Mouse (Mus musculus): ENCODE measurements around the gene Pde11a. TPM values are rescaled to one million over a fixed set of nuclear protein-coding genes. Genes with fewer than 3 reads are reported as not detected.

Pde11a gene
- polyA plus RNA-seq, 1 experiment from 2014 or later: not detected

GRCm38 (mm10) chr2:76015460-76015859, 323.1 kb downstream of the Pde11a start:
- Histone ChIP-seq H3K36me3 (ENCODE audit: control insufficient read depth, insufficient read depth, low read length) (no peaks in the 10 kb centered on the region), H3K4me3 (ENCODE audit: low read depth, low read length) (no peak overlapping the region), H3K4me1 (ENCODE audit: control insufficient read depth, insufficient read depth, low read length) (peaks cover 6% of the 10 kb centered on the region), H3K4me2 (no peak overlapping the region), H3K9me3 (ENCODE audit: control insufficient read depth, low read length) (no peaks in the 10 kb centered on the region), H3K27me3 (ENCODE audit: control insufficient read depth, insufficient read depth, low read length) (no peaks in the 10 kb centered on the region), H3K27ac (ENCODE audit: low read depth, low read length) (no peak overlapping the region), H3K9ac (ENCODE audit: low read length) (no peak overlapping the region)
- no peak for ATAC-seq (ENCODE audit: low FRiP score)
- no peak for DNase-seq (ENCODE audit: low spot score, missing footprints)
- 95% methylated on average over 7 of the region's 7 CpGs for WGBS

- 94% methylated on average over 3 of the region's 3 CpGs for WGBS
- ATAC-seq (ENCODE audit: low FRiP score): no peak
- H3K4me3 ChIP-seq (ENCODE audit: low read depth, low read length): no peak overlapping the region
- H3K27ac ChIP-seq (ENCODE audit: low read depth, low read length): no peak overlapping the region
- no peaks in the 10 kb centered on the region for H3K36me3 ChIP-seq (ENCODE audit: control insufficient read depth, insufficient read depth, low read length)
- H3K27me3 ChIP-seq (ENCODE audit: control insufficient read depth, insufficient read depth, low read length): no peaks in the 10 kb centered on the region
- H3K9ac ChIP-seq (ENCODE audit: low read length): no peak overlapping the region
- no peaks in the 10 kb centered on the region for H3K9me3 ChIP-seq (ENCODE audit: control insufficient read depth, low read length)
- peaks cover 6% of the 10 kb centered on the region for H3K4me1 ChIP-seq (ENCODE audit: control insufficient read depth, insufficient read depth, low read length)
- DNase-seq (ENCODE audit: low spot score, missing footprints): no peak
- H3K4me2 ChIP-seq: no peak overlapping the region
These were observed 323.9 kb downstream of the Pde11a start for GRCm38 (mm10) chr2:76014659-76015058.

GRCm38 (mm10) chr2:76006194-76006593, 332.4 kb downstream of the Pde11a start:
- peaks cover 4% of the 10 kb centered on the region for H3K4me1 ChIP-seq (ENCODE audit: control insufficient read depth, insufficient read depth, low read length)
- H3K9me3 ChIP-seq (ENCODE audit: control insufficient read depth, low read length): no peaks in the 10 kb centered on the region
- 0 out of 2 replicates have a peak overlapping the region, but pooled peaks have one; percentile 4 for H3K9ac ChIP-seq (ENCODE audit: low read length)
- 11% methylated on average over 4 of the region's 4 CpGs for WGBS
- no peaks in the 10 kb centered on the region for H3K36me3 ChIP-seq (ENCODE audit: control insufficient read depth, insufficient read depth, low read length)
- H3K27ac ChIP-seq (ENCODE audit: low read depth, low read length): no peak overlapping the region
- no peak overlapping the region for H3K4me3 ChIP-seq (ENCODE audit: low read depth, low read length)
- no peaks in the 10 kb centered on the region for H3K27me3 ChIP-seq (ENCODE audit: control insufficient read depth, insufficient read depth, low read length)
- no peak for DNase-seq (ENCODE audit: low spot score, missing footprints)
- ATAC-seq (ENCODE audit: low FRiP score): no peak
- H3K4me2 ChIP-seq: no peak overlapping the region

DNA sequence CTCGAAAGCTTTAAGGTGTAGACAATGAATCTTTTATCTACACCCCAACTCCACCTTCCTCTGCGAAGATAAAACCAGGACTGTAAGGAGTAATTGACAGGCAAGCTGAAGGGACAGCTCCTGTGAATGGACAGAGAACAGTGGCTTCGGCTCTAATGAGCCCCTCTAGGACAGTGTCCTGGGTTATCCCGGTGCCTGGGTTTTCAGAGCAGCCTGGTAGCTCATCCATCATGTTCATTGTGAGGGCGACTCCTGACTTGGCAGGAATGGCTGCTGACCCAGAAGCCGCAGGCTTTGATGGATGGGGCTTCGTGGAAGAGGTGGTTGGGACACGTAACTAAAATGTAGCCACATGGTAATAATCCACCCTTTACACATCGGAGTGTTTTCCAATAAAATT, 335.7 kb downstream of the Pde11a start:
- no peak overlapping the region for H3K4me2 ChIP-seq
- 88% methylated on average over 9 of the region's 9 CpGs for WGBS
- H3K9me3 ChIP-seq (ENCODE audit: control insufficient read depth, low read length): no peaks in the 10 kb centered on the region
- no peaks in the 10 kb centered on the region for H3K36me3 ChIP-seq (ENCODE audit: control insufficient read depth, insufficient read depth, low read length)
- H3K4me3 ChIP-seq (ENCODE audit: low read depth, low read length): no peak overlapping the region
- DNase-seq (ENCODE audit: low spot score, missing footprints): no peak
- ATAC-seq (ENCODE audit: low FRiP score): no peak
- H3K4me1 ChIP-seq (ENCODE audit: control insufficient read depth, insufficient read depth, low read length): peaks cover 4% of the 10 kb centered on the region
- no peak overlapping the region for H3K9ac ChIP-seq (ENCODE audit: low read length)
- H3K27me3 ChIP-seq (ENCODE audit: control insufficient read depth, insufficient read depth, low read length): no peaks in the 10 kb centered on the region
- H3K27ac ChIP-seq (ENCODE audit: low read depth, low read length): no peak overlapping the region

DNA sequence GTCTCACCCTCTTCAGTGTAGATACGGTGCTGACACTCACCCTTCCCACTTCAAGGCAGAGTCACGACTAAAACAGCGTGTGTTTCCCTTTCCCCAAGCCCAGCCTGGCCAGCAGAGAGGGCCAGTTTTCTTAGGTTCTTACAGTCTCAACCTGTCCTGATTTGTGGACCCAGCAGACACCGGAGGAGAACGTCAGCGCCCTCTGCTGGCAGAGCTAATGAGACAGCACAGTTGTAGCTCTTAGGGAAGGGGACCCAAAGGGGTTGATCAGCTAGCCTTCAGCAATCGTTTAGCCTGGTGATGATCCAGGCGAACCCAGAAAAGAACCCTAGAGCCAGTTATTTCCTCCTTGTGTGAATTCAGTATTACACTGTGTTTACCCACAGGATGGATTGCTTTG, 337.2 kb downstream of the Pde11a start:
- ATAC-seq (ENCODE audit: low FRiP score): no peak
- no peaks in the 10 kb centered on the region for H3K36me3 ChIP-seq (ENCODE audit: control insufficient read depth, insufficient read depth, low read length)
- no peaks in the 10 kb centered on the region for H3K27me3 ChIP-seq (ENCODE audit: control insufficient read depth, insufficient read depth, low read length)
- H3K9ac ChIP-seq (ENCODE audit: low read length): no peak overlapping the region
- no peaks in the 10 kb centered on the region for H3K9me3 ChIP-seq (ENCODE audit: control insufficient read depth, low read length)
- no peak overlapping the region for H3K4me2 ChIP-seq
- no peak overlapping the region for H3K4me3 ChIP-seq (ENCODE audit: low read depth, low read length)
- no peak for DNase-seq (ENCODE audit: low spot score, missing footprints)
- peaks cover 4% of the 10 kb centered on the region for H3K4me1 ChIP-seq (ENCODE audit: control insufficient read depth, insufficient read depth, low read length)
- WGBS: 40% methylated on average over 8 of the region's 8 CpGs
- no peak overlapping the region for H3K27ac ChIP-seq (ENCODE audit: low read depth, low read length)

- DNase-seq (ENCODE audit: low spot score, missing footprints): no peak
- no peaks in the 10 kb centered on the region for H3K27me3 ChIP-seq (ENCODE audit: control insufficient read depth, insufficient read depth, low read length)
- no peak overlapping the region for H3K4me3 ChIP-seq (ENCODE audit: low read depth, low read length)
- H3K9me3 ChIP-seq (ENCODE audit: control insufficient read depth, low read length): no peaks in the 10 kb centered on the region
- no peak overlapping the region for H3K9ac ChIP-seq (ENCODE audit: low read length)
- no peak overlapping the region for H3K4me2 ChIP-seq
- WGBS: 56% methylated on average over 12 of the region's 12 CpGs
- H3K4me1 ChIP-seq (ENCODE audit: control insufficient read depth, insufficient read depth, low read length): no peaks in the 10 kb centered on the region; the same call in 1 of the 2 replicates
- no peaks in the 10 kb centered on the region for H3K36me3 ChIP-seq (ENCODE audit: control insufficient read depth, insufficient read depth, low read length)
- no peak for ATAC-seq (ENCODE audit: low FRiP score)
- H3K27ac ChIP-seq (ENCODE audit: low read depth, low read length): no peak overlapping the region; the same call in 1 of the 2 replicates
These were observed 338.9 kb downstream of the Pde11a start for GRCm38 (mm10) chr2:75999636-76000035.

DNA sequence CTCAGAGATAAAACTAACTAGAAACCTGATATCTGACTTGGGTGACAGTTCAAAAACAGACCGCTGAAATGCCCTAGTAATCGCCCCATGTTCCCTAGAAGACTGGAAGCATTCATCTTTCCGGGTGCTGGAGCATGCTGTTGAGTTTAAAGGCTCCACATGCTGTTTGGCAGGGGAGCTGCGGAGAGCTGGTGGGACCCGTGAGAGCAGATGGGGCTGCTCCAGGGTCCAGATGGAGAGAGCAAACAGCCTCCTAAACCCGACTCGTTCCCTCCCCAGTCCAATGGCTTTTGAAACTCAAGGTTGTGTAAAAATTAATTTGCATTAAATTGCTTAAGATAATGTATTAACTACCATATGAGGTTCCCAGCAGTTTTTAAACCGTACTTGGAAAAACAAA, 339.9 kb downstream of the Pde11a start:
- H3K4me1 ChIP-seq (ENCODE audit: control insufficient read depth, insufficient read depth, low read length): no peaks in the 10 kb centered on the region; the same call in 1 of the 2 replicates
- H3K27ac ChIP-seq (ENCODE audit: low read depth, low read length): no peak overlapping the region
- no peak overlapping the region for H3K9ac ChIP-seq (ENCODE audit: low read length)

DNA sequence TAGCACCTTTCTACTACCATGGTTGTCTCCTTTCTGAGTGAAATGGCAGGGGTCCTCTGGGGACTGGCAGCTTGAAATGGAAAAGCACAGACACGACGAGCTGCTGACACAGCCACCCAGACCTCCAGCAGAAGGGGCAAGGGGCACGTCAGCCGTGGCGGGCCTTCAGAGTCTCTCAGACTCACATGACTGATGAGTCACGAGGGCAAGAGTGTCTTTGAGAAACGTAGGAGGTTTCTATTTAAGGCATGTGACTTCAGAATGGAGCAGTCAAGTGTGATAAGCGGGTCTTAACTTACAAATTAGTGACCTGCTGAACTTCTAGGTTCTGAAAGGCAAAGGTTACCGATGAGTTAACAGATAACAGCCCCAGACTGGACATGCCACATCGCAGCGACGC, 340.8 kb downstream of the Pde11a start:
- H3K36me3 ChIP-seq (ENCODE audit: control insufficient read depth, insufficient read depth, low read length): no peaks in the 10 kb centered on the region
- no peaks in the 10 kb centered on the region for H3K9me3 ChIP-seq (ENCODE audit: control insufficient read depth, low read length)
- H3K4me3 ChIP-seq (ENCODE audit: low read depth, low read length): no peak overlapping the region
- no peaks in the 10 kb centered on the region for H3K27me3 ChIP-seq (ENCODE audit: control insufficient read depth, insufficient read depth, low read length)
- ATAC-seq (ENCODE audit: low FRiP score): no peak
- H3K4me2 ChIP-seq: no peak overlapping the region
- DNase-seq (ENCODE audit: low spot score, missing footprints): no peak
- no peak overlapping the region for H3K9ac ChIP-seq (ENCODE audit: low read length)
- no peak overlapping the region for H3K27ac ChIP-seq (ENCODE audit: low read depth, low read length)
- no peaks in the 10 kb centered on the region; the same call in 1 of the 2 replicates for H3K4me1 ChIP-seq (ENCODE audit: control insufficient read depth, insufficient read depth, low read length)
- 70% methylated on average over 12 of the region's 12 CpGs for WGBS

More for the DNA sequence above, 339.9 kb downstream of the Pde11a start:
- Histone ChIP-seq H3K4me2 (no peak overlapping the region), H3K27me3 (ENCODE audit: control insufficient read depth, insufficient read depth, low read length) (no peaks in the 10 kb centered on the region), H3K36me3 (ENCODE audit: control insufficient read depth, insufficient read depth, low read length) (no peaks in the 10 kb centered on the region), H3K4me3 (ENCODE audit: low read depth, low read length) (no peak overlapping the region), H3K9me3 (ENCODE audit: control insufficient read depth, low read length) (no peaks in the 10 kb centered on the region)
- 66% methylated on average over 8 of the region's 8 CpGs for WGBS
- ATAC-seq (ENCODE audit: low FRiP score): no peak
- DNase-seq (ENCODE audit: low spot score, missing footprints): no peak

DNA sequence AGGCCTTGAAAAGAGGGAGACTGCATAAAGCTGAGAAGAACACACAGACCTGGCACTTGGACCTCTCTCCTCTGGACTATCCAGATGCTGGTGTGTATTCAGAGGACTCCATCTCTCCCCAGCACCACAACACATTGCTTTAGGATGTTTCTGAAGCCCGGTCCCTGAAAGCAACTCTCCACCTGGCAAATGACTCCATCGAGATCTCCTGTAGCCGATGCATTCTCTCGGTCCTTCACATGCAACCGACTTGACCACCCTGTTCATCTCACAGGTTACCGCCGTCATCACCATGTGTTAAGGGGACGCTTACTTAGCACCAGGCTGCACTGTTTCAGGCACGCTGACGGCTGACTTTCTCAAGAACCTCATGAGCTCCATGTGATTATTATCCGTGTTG, 343.7 kb downstream of the Pde11a start:
- H3K4me1 ChIP-seq (ENCODE audit: control insufficient read depth, insufficient read depth, low read length): no peaks in the 10 kb centered on the region; the same call in 1 of the 2 replicates
- no peaks in the 10 kb centered on the region for H3K9me3 ChIP-seq (ENCODE audit: control insufficient read depth, low read length)
- H3K9ac ChIP-seq (ENCODE audit: low read length): no peak overlapping the region
- H3K27me3 ChIP-seq (ENCODE audit: control insufficient read depth, insufficient read depth, low read length): no peaks in the 10 kb centered on the region
- H3K4me3 ChIP-seq (ENCODE audit: low read depth, low read length): no peak overlapping the region
- no peak overlapping the region for H3K27ac ChIP-seq (ENCODE audit: low read depth, low read length)
- DNase-seq (ENCODE audit: low spot score, missing footprints) (no peak), ATAC-seq (ENCODE audit: low FRiP score) (no peak)
- no peak overlapping the region for H3K4me2 ChIP-seq
- no peaks in the 10 kb centered on the region for H3K36me3 ChIP-seq (ENCODE audit: control insufficient read depth, insufficient read depth, low read length)
- WGBS: 94% methylated on average over 11 of the region's 11 CpGs

All from midbrain, embryonic 11.5 days (tissue).